Mouse (Mus musculus) liver, postnatal 0 days (tissue): Measurements from ENCODE around the gene Mmachc. TPM values are rescaled to one million over a fixed set of nuclear protein-coding genes. Genes with fewer than 3 reads are reported as not detected.
"Not testable (repeated sequence)": the region's sequence is repeated elsewhere in the genome, so short reads cannot be mapped to it uniquely, and the experiment has no call there.

ENCODE experiments used
- ATAC-seq: fragments of 200-750 bp; cut with Nextera tagmentation; 2 replicates; pipeline ENCODE4 v1.8.0; 2017; ENCODE audit warnings: mild to moderate bottlenecking, moderate library complexity
- DNase-seq: peaks from one replicate; pipeline ENCODE4 v3.0.0-alpha.2; 2016
- H3K27ac ChIP-seq: fragments of 300-500 bp; sonication (generic); 2 replicates; pipeline ENCODE4 v1.5.1; 2014; ENCODE audit warnings: antibody characterized with exemption, moderate library complexity, mild to moderate bottlenecking, low read depth
- H3K27me3 ChIP-seq: fragments of 300-500 bp; sonication (generic); 2 replicates; pipeline ENCODE4 v1.6.1; 2014; ENCODE audit warnings: low read length, control low read depth, mixed read lengths; ENCODE audit not compliant: insufficient read depth
- H3K36me3 ChIP-seq: fragments of 300-500 bp; sonication (generic); replicated peaks from 2 replicates; pipeline ENCODE4 v1.6.1; 2014; ENCODE audit warnings: mild to moderate bottlenecking, control low read depth, low read length, moderate library complexity, mixed read lengths; ENCODE audit not compliant: insufficient read depth
- H3K4me1 ChIP-seq: fragments of 300-500 bp; sonication (generic); 2 replicates; pipeline ENCODE4 v1.6.1; 2014; ENCODE audit warnings: antibody characterized with exemption, mild to moderate bottlenecking, control low read depth; ENCODE audit not compliant: insufficient read depth
- H3K4me2 ChIP-seq: fragments of 300-500 bp; sonication (generic); 2 replicates; pipeline ENCODE4 v1.6.1; 2014; ENCODE audit warnings: low read depth, mild to moderate bottlenecking, low read length, moderate library complexity, mixed read lengths
- H3K4me3 ChIP-seq: fragments of 300-500 bp; sonication (generic); 2 replicates; pipeline ENCODE4 v1.5.1; 2014; ENCODE audit warnings: low read depth, low read length
- H3K9ac ChIP-seq: fragments of 300-500 bp; sonication (generic); replicated peaks from 2 replicates; pipeline ENCODE4 v1.6.1; 2014; ENCODE audit warnings: mild to moderate bottlenecking, moderate library complexity
- H3K9me3 ChIP-seq: fragments of 300-500 bp; sonication (generic); 2 replicates; pipeline ENCODE4 v1.6.1; 2016; ENCODE audit warnings: mild to moderate bottlenecking, control low read depth, low read length, mixed read lengths
- CTCF ChIP-seq: sonication (generic); IDR thresholded peaks from 2 replicates; pipeline ENCODE4 v1.5.1; 2016; ENCODE audit warnings: antibody characterized with exemption, low read depth
- EP300 ChIP-seq: IDR thresholded peaks from 2 replicates; pipeline ENCODE4 v1.6.1; 2016; ENCODE audit warnings: antibody characterized with exemption, low read depth, mild to moderate bottlenecking
- WGBS: fragments of 180-500 bp; shearing (Covaris S2); extraction: QIAGEN DNeasy Blood & Tissue Kit; methylation state at CpG from one replicate; pipeline ENCODE4 v1.1.7; 2014; ENCODE audit not compliant: insufficient replicate concordance; 5-methylcytosine and 5-hydroxymethylcytosine counted together
- polyA plus RNA-seq: library from polyadenylated mRNA; unstranded; fragments of >200 nt; fragmentation: Nextera tagmentation; extraction: Ambion mirVana; gene quantifications from 2 replicates; pipeline ENCODE4 v1.2.1, GENCODE M21; 2015

The Mmachc gene
- polyA plus RNA-seq, 1 experiment from 2014 or later, result 10.8 TPM

GRCm38 (mm10) chr4:116685402-116686061 is 22.7 kb downstream of the Mmachc start, which contains the start of gene Prdx1:
Gene Prdx1 (plus strand): TSS chr4:116685544.
- peak; percentile 94 for DNase-seq
- WGBS, result 0% methylated on average over 56 of the region's 56 CpGs

DNA sequence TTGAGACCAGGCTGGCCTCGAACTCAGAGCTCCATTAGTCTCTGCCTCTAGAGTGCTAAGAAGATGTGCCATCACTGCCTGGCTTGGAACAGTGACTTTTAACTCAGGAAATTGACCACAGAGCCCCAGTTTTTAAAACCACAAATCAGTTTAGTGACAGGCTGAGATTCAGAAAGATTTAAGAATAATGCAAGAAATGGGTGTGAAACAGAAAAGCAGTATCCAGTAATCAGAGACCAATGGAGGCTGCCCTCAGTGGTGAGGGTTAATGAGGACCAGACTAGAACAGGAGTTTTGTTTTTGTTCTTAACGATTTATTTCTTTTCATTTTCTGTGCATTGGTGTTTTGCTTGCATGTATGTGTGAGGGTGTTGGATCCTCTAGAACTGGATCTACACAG is 23.5 kb downstream of the Mmachc start:
- peak overlapping the region; percentile 78 for H3K4me2 ChIP-seq
- H3K4me3 ChIP-seq, result no peak overlapping the region
- H3K4me1 ChIP-seq, result peaks cover 24% of the 10 kb centered on the region
- H3K9ac ChIP-seq, result peak overlapping the region; percentile 65
- no peak for TF ChIP-seq EP300
- no peak for TF ChIP-seq CTCF
- H3K36me3 ChIP-seq, result peaks cover 15% of the 10 kb centered on the region
- no peak for ATAC-seq
- 53% methylated on average over 2 of the region's 2 CpGs for WGBS
- peak overlapping the region; percentile 86 for H3K27ac ChIP-seq
- H3K9me3 ChIP-seq, result no peaks in the 10 kb centered on the region
- DNase-seq, result no peak
- H3K27me3 ChIP-seq, result no peaks in the 10 kb centered on the region

More at GRCm38 (mm10) chr4:116685402-116686061, 22.7 kb downstream of the Mmachc start, which contains the start of gene Prdx1:
- peak; percentile 92 for ATAC-seq
- peaks cover 15% of the 10 kb centered on the region for H3K36me3 ChIP-seq
- H3K9me3 ChIP-seq, result no peaks in the 10 kb centered on the region
- peak within 1 kb of the TSS; percentile 65 for H3K9ac ChIP-seq
- H3K27me3 ChIP-seq, result no peaks in the 10 kb centered on the region
- peaks cover 24% of the 10 kb centered on the region for H3K4me1 ChIP-seq
- peak within 1 kb of the TSS; percentile 78 for H3K4me2 ChIP-seq
- H3K4me3 ChIP-seq, result peak within 1 kb of the TSS; percentile 67
- peak within 1 kb of the TSS; percentile 86 for H3K27ac ChIP-seq
- peak; percentile 91 for TF ChIP-seq CTCF
- peak; percentile 76; the same call in 1 of the 2 replicates for TF ChIP-seq EP300

DNA sequence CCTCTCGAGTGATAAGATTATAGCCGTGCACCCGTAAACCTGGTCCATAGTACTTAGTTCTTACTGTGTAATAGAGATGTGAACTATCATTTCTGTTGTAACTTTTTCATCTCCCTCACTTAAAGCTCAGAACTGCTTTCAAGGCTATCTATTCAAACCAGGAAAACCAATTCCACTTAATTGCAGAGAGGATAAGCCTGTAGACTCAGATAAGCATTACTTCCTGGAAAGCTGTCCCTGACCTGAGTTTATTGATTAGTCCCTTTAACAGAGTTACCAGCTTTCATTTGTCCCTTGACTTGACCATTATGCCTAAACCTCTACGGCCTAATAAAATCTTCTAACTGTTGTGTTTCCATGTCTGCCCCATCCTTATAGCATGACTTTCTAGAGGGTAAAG is 24.2 kb downstream of the Mmachc start:
- WGBS, result 28% methylated on average over 4 of the region's 4 CpGs
- peaks cover 24% of the 10 kb centered on the region for H3K4me1 ChIP-seq
- H3K27ac ChIP-seq, result peak overlapping the region; percentile 5; the same call in 1 of the 2 replicates
- H3K36me3 ChIP-seq, result peaks cover 10% of the 10 kb centered on the region
- no peaks in the 10 kb centered on the region for H3K27me3 ChIP-seq
- H3K9ac ChIP-seq, result no peak overlapping the region
- H3K4me3 ChIP-seq, result no peak overlapping the region
- peak; percentile 63 for TF ChIP-seq EP300
- TF ChIP-seq CTCF, result no peak
- no peak overlapping the region for H3K4me2 ChIP-seq
- no peaks in the 10 kb centered on the region for H3K9me3 ChIP-seq
- DNase-seq, result no peak
- ATAC-seq, result no peak

GRCm38 (mm10) chr4:116680521-116680920 is 27.7 kb downstream of the Mmachc start:
- ATAC-seq, DNase-seq, H3K9ac ChIP-seq, H3K4me3 ChIP-seq, H3K9me3 ChIP-seq, H3K4me2 ChIP-seq, H3K27me3 ChIP-seq, H3K36me3 ChIP-seq, H3K27ac ChIP-seq: not testable (repeated sequence)
- 92% methylated on average over 4 of the region's 4 CpGs for WGBS
- peaks cover 12% of the 10 kb centered on the region for H3K4me1 ChIP-seq

DNA sequence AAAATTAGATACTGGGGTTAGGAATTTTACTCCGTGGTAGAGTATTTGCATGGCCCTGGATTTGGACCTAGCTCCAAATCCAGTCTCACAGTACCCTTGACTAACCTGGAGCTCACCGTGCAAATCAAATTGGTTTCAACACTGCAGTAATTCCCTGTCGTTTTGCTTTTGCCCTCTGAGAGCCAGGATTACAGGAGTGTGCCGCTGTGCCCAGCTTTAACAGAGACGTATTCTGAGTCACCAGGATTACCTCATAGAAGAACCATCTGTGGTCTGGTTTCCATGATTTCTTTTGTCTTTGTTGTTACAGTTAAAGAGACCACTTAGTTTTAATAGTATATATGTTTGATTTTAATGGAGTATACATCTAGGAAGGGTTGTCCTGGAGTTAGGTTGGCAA is 29.1 kb downstream of the Mmachc start:
- Histone ChIP-seq H3K4me2 (no peak overlapping the region), H3K4me3 (no peak overlapping the region), H3K9ac (no peak overlapping the region), H3K36me3 (no peaks in the 10 kb centered on the region), H3K9me3 (no peaks in the 10 kb centered on the region), H3K27me3 (no peaks in the 10 kb centered on the region), H3K27ac (no peak overlapping the region), H3K4me1 (peaks cover 2% of the 10 kb centered on the region)
- WGBS, result 72% methylated on average over 5 of the region's 5 CpGs
- ATAC-seq, result no peak
- no peak for DNase-seq
- TF ChIP-seq CTCF, result no peak
- no peak for TF ChIP-seq EP300

DNA sequence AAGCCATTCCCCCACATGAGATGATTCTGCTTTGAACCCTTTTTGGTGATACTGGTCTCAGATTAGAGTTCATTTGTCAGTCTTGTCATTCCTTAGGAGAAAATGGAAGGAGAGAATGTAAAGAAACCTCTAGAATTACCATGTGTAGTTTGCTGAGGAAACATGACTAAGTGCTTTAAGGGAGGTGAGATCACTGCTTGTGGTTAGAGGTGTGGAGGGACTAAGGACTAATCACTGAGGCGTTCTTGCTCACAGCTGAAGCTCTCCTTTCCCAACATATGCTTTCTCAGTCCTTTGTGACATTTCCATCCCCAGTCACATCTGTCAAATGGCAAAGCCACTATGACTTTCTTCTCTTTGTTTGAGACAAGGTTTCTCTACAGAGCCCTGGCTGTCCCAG is 30.4 kb downstream of the Mmachc start:
- Histone ChIP-seq H3K4me3 (no peak overlapping the region), H3K4me2 (no peak overlapping the region), H3K9me3 (no peaks in the 10 kb centered on the region), H3K9ac (no peak overlapping the region), H3K36me3 (no peaks in the 10 kb centered on the region), H3K27ac (no peak overlapping the region), H3K27me3 (no peaks in the 10 kb centered on the region), H3K4me1 (peaks cover 8% of the 10 kb centered on the region)
- ATAC-seq, result no peak
- no peak for DNase-seq
- no peak for TF ChIP-seq EP300
- TF ChIP-seq CTCF, result no peak
- 67% methylated on average over 1 of the region's 1 CpGs for WGBS
